Mouse (Mus musculus) brain, embryonic 14.5 days (tissue): ENCODE data around the gene Afg1l.

Experiments used
- CTCF ChIP-seq: fragments of 200-500 bp; IDR thresholded peaks from 2 replicates; pipeline ENCODE4 v1.5.1; 2012; ENCODE audit warnings: inconsistent platforms, mild to moderate bottlenecking, moderate library complexity, borderline replicate concordance; ENCODE audit not compliant: insufficient read depth, insufficient read length; ENCODE audit errors: extremely low read depth
- POLR2A ChIP-seq: fragments of 200-500 bp; IDR thresholded peaks from 2 replicates; pipeline ENCODE4 v1.6.1; 2012; ENCODE audit warnings: mild to moderate bottlenecking, inconsistent platforms, borderline replicate concordance; ENCODE audit not compliant: poor library complexity, insufficient read depth, insufficient read length, severe bottlenecking; ENCODE audit errors: extremely low read depth

GRCm38 (mm10) chr10:42383708-42384107 is 94.7 kb downstream of the Afg1l start:
- TF ChIP-seq POLR2A (no peak), CTCF (no peak)
